Mouse (Mus musculus) liver, embryonic 14.5 days (tissue): Measurements from ENCODE around the gene Jun. TPM values are rescaled to one million over a fixed set of nuclear protein-coding genes. Genes with fewer than 3 reads are reported as not detected.

Experiments
- ATAC-seq: fragments of 200-750 bp; cut with Nextera tagmentation; 2 replicates; pipeline ENCODE4 v1.8.0; 2017; ENCODE audit warnings: moderate number of reproducible peaks, mild to moderate bottlenecking, moderate library complexity; ENCODE audit not compliant: insufficient read depth
- DNase-seq, 3 experiments: peaks; one replicate each; pipeline ENCODE4 v3.0.0-alpha.2; 2012 to 2013; ENCODE audit warnings: low read depth in 3 of 3, low spot score in 3 of 3
- H3K27ac ChIP-seq: fragments of 300-500 bp; sonication (generic); 2 replicates; pipeline ENCODE4 v1.5.1; 2014; ENCODE audit warnings: moderate library complexity, mild to moderate bottlenecking, control low read depth, inconsistent platforms
- H3K27me3 ChIP-seq: fragments of 300-500 bp; sonication (generic); 2 replicates; pipeline ENCODE4 v1.6.1; 2014; ENCODE audit warnings: mild to moderate bottlenecking, low read length, moderate library complexity; ENCODE audit not compliant: control insufficient read depth, insufficient read depth
- H3K36me3 ChIP-seq: fragments of 300-500 bp; sonication (generic); replicated peaks from 2 replicates; pipeline ENCODE4 v1.6.1; 2014; ENCODE audit warnings: low read depth; ENCODE audit not compliant: control insufficient read depth, insufficient read depth
- H3K4me1 ChIP-seq, 2 experiments: fragments of 200-500 bp in 1 of 2; fragments of 300-500 bp in 1 of 2; sonication (generic) in 1 of 2; replicated peaks; 2 replicates each; pipeline ENCODE4 v1.6.1; 2012 to 2014; ENCODE audit warnings: antibody characterized with exemption in 1 of 2, inconsistent platforms in 1 of 2, low read length in 1 of 2; ENCODE audit not compliant: control insufficient read depth in 2 of 2, insufficient read depth in 2 of 2
- H3K4me2 ChIP-seq: fragments of 300-500 bp; sonication (generic); 2 replicates; pipeline ENCODE4 v1.6.1; 2014; ENCODE audit warnings: low read depth, mild to moderate bottlenecking, control low read depth, moderate library complexity
- H3K4me3 ChIP-seq, 2 experiments: fragments of 200-500 bp in 1 of 2; fragments of 300-500 bp in 1 of 2; sonication (generic) in 1 of 2; 2 replicates each; pipeline ENCODE4 v1.5.1; 2012 to 2014; ENCODE audit warnings: low read depth in 2 of 2, low read length in 2 of 2, mild to moderate bottlenecking in 2 of 2, control low read depth in 1 of 2, inconsistent platforms in 1 of 2, moderate library complexity in 1 of 2; ENCODE audit not compliant: insufficient read depth in 1 of 2
- H3K9ac ChIP-seq: fragments of 300-500 bp; sonication (generic); replicated peaks from 2 replicates; pipeline ENCODE4 v1.6.1; 2014; ENCODE audit warnings: mild to moderate bottlenecking, control low read depth, moderate library complexity
- H3K9me3 ChIP-seq: fragments of 300-500 bp; sonication (generic); 2 replicates; pipeline ENCODE4 v1.6.1; 2016; ENCODE audit warnings: low read length, mixed read lengths; ENCODE audit not compliant: control insufficient read depth
- CTCF ChIP-seq: IDR thresholded peaks from 2 replicates; pipeline ENCODE4 v1.5.1; 2016; ENCODE audit warnings: antibody characterized with exemption, low read depth, control low read depth
- EP300 ChIP-seq: IDR thresholded peaks from 2 replicates; pipeline ENCODE4 v1.6.1; 2016; ENCODE audit warnings: antibody characterized with exemption, low read depth
- WGBS: fragments of 180-500 bp; shearing (Covaris S2); extraction: QIAGEN DNeasy Blood & Tissue Kit; methylation state at CpG from one replicate; pipeline ENCODE4 v1.1.7; 2014; ENCODE audit not compliant: insufficient replicate concordance; 5-methylcytosine and 5-hydroxymethylcytosine counted together
- polyA plus RNA-seq, 2 experiments: library from polyadenylated mRNA; depleted of rRNA in 1 of 2; stranded (reverse) in 1 of 2; unstranded in 1 of 2; fragments of >200 nt; fragmentation: Nextera tagmentation in 1 of 2; extraction: Ambion mirVana in 1 of 2; gene quantifications; 2 replicates each; pipeline versions ENCODE4 v1.2.1 to v1.2.3; 2012 to 2014

Gene Jun
- polyA plus RNA-seq, 2 experiments: 1.1 to 2.0 TPM

GRCm38 (mm10) chr4:95083957-95084356 lies 31.9 kb upstream of the Jun start:
- 30% methylated on average over 8 of the region's 8 CpGs for WGBS
- Histone ChIP-seq H3K4me1 (peaks cover 0 to 3% of the 10 kb centered on the region in 2 experiments; a peak in 1 of 4 replicates), H3K4me2 (no peak overlapping the region), H3K4me3 (no peak overlapping the region), H3K9ac (no peak overlapping the region), H3K27ac (no peak overlapping the region), H3K27me3 (no peaks in the 10 kb centered on the region), H3K36me3 (no peaks in the 10 kb centered on the region), H3K9me3 (no peaks in the 10 kb centered on the region)
- DNase-seq (no peak), ATAC-seq (no peak)
- no peak for TF ChIP-seq EP300
- no peak for TF ChIP-seq CTCF

DNA sequence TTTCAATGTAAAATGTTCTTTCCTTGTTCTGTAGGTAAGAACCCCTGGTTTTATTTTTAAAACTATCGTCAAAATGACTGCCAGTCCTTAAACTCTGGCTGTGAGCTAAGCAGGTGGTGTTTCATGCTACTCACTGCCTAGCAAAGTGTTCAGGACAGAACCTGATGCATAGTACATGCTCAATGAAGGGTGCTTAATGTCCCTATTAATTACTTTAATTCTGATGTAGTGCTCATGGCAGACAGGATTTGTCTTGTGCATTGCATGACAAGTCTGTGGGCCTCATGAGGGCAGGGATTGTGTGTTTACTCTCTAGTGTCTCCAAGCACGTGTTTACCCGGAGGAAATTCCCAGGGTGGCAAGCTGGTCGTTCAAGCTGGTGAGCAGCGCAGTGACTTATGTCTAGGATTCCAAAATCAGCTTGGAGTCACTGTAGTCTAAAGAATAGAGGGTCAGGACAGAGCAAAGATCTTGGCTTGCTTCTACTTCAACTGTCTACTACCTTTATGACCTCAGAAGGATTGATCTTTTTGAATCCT lies 31.2 kb upstream of the Jun start:
- ATAC-seq: no peak
- H3K27ac ChIP-seq: no peak overlapping the region

DNA sequence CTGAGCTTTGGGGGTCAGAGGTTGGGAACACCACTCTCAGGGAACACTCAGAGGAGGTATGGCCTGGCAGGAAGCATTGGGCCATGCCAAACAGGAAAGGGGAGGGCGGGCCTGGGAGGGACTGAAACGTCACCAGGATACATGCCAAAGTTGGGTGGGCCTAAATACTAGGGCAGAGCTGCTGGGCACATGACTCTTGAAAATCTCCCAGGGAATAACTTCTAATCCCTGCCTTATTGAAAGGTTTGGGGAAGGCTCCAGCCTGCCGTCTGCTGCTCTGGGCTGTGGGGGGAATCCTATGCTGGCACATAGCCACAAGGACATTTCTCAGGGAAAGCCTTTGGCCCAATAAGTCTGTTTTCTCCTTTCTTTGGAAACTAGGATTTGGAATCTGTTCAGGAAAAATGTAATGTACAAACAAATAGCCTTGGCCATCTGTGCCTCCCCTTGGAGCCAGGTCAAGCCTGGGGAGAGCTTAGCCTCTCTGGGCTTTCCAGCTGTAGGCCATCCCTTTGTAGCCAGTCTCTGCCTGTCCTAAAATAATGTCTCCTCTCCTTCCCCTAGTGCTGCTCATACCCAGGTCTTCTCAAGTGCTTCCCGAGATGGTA lies 30.6 kb upstream of the Jun start:
- ATAC-seq: no peak
- Histone ChIP-seq H3K4me1 (peaks cover 0 to 3% of the 10 kb centered on the region in 2 experiments; a peak in 1 of 4 replicates), H3K9ac (no peak overlapping the region), H3K27me3 (no peaks in the 10 kb centered on the region), H3K4me3 (no peak overlapping the region), H3K36me3 (no peaks in the 10 kb centered on the region), H3K9me3 (no peaks in the 10 kb centered on the region), H3K27ac (no peak overlapping the region), H3K4me2 (no peak overlapping the region)
- DNase-seq: no peak
- WGBS: 45% methylated on average over 4 of the region's 4 CpGs
- no peak for TF ChIP-seq CTCF
- no peak for TF ChIP-seq EP300

More for the DNA sequence above, 31.2 kb upstream of the Jun start:
- peaks cover 0 to 3% of the 10 kb centered on the region in 2 experiments; a peak in 1 of 4 replicates for H3K4me1 ChIP-seq
- H3K9me3 ChIP-seq: no peaks in the 10 kb centered on the region
- no peaks in the 10 kb centered on the region for H3K36me3 ChIP-seq
- H3K9ac ChIP-seq: no peak overlapping the region
- TF ChIP-seq EP300: no peak
- no peak for TF ChIP-seq CTCF
- DNase-seq: no peak
- H3K4me2 ChIP-seq: no peak overlapping the region
- no peaks in the 10 kb centered on the region for H3K27me3 ChIP-seq
- no peak overlapping the region for H3K4me3 ChIP-seq
- WGBS: 65% methylated on average over 5 of the region's 5 CpGs

GRCm38 (mm10) chr4:95081632-95082031 lies 29.6 kb upstream of the Jun start:
- TF ChIP-seq CTCF (no peak), EP300 (no peak)
- Histone ChIP-seq H3K27me3 (no peaks in the 10 kb centered on the region), H3K9me3 (no peaks in the 10 kb centered on the region), H3K4me2 (no peak overlapping the region), H3K36me3 (no peaks in the 10 kb centered on the region), H3K4me1 (peaks cover 0 to 3% of the 10 kb centered on the region in 2 experiments; a peak in 1 of 4 replicates), H3K27ac (no peak overlapping the region), H3K9ac (no peak overlapping the region), H3K4me3 (no peak overlapping the region)
- ATAC-seq (no peak), DNase-seq (no peak)
- whole genome bisulfite sequencing: 33% methylated on average over 8 of the region's 8 CpGs

DNA sequence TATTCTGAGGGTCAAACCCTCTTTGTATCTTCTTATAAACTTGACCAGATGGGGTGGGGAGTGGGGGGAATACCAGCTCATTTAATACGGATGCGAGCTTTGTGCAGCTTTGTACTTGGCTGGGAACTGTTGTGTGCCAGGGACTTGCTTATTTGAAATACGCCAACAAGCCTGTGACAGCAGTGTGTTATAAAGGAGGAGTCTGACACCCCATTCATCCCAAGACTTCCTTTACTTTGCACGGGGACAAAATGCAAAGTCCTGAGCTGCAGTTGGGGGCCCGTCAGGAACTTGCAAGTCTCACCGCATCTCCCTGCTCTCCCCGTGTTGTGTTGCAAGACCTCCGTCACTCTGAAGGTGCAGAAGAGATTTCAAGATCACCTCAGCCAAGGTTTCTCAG lies 26.6 kb upstream of the Jun start:
- WGBS: 49% methylated on average over 8 of the region's 8 CpGs

More for the DNA sequence above, 26.6 kb upstream of the Jun start:
- no peaks in the 10 kb centered on the region for H3K36me3 ChIP-seq
- H3K27ac ChIP-seq: no peak overlapping the region
- H3K9ac ChIP-seq: no peak overlapping the region
- H3K4me1 ChIP-seq: peaks cover 0 to 3% of the 10 kb centered on the region in 2 experiments; a peak in 1 of 4 replicates
- DNase-seq (no peak), ATAC-seq (no peak)
- TF ChIP-seq EP300: no peak
- TF ChIP-seq CTCF: no peak
- no peaks in the 10 kb centered on the region for H3K9me3 ChIP-seq
- H3K27me3 ChIP-seq: no peaks in the 10 kb centered on the region
- H3K4me3 ChIP-seq: no peak overlapping the region
- no peak overlapping the region for H3K4me2 ChIP-seq
